In the genomic region with DNA sequence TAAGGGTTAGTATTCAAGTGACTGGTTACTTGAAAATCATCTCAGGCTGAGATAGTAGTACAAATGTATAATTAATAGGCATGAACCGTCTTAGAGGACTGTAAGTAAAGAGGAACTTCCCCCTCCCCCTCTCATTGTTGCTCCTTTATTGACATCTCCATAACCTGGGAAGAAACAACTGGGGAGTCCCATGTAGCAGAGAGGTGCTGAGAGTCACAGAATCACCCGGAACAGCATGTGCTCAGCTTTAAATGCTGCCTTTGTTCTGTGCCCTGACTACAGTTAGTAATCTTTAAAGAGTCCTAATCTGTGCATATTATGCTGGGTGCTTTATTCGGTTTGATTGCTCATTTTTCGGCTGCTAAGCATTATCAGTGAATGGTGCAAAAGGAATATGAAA, we compare ENCODE assay signal across 16 mouse cellular contexts.
DNase-seq lines count a peak whose midpoint lies in the region; ATAC-seq and TF ChIP-seq lines count a peak whose summit lies in the region.
"Had no signal": no experiment of that assay in that cellular context is flagged by ENCODE, and none has a peak within 500 bp of the region (broad histone marks: within the 10 kb centered on the region; RNA-seq: fewer than 3 reads in every experiment).

No protein-coding gene starts in this region.

- H3K27me3 ChIP-seq in forebrain, embryonic 14.5 days (replicated peaks; ENCODE audit: control insufficient read depth, insufficient read depth, low read length) = no peaks in the 10 kb centered on the region
- no peaks in the 10 kb centered on the region for H3K27me3 ChIP-seq in forebrain, embryonic 11.5 days (ENCODE audit: control insufficient read depth, insufficient read depth, low read length)
- no peaks in the 10 kb centered on the region for H3K27me3 ChIP-seq in neural tube, embryonic 15.5 days (replicated peaks)
- H3K27me3 ChIP-seq: embryonic facial prominence, embryonic 12.5 days; heart, embryonic 13.5 days; hindbrain, embryonic 12.5 days had no signal

- H3K4me3 ChIP-seq in forebrain, embryonic 14.5 days (ENCODE audit: low read depth, low read length) = no peak overlapping the region
- H3K4me3 ChIP-seq in forebrain, embryonic 11.5 days (ENCODE audit: low read depth, low read length) = no peak overlapping the region
- no peak overlapping the region for H3K4me3 ChIP-seq in layer of hippocampus, adult 2 months
- no peak overlapping the region for H3K4me3 ChIP-seq in neural tube, embryonic 15.5 days (replicated peaks)
- H3K4me3 ChIP-seq: embryonic facial prominence, embryonic 12.5 days; heart, embryonic 13.5 days; hindbrain, embryonic 12.5 days had no signal

- no peaks in the 10 kb centered on the region for H3K36me3 ChIP-seq in forebrain, embryonic 14.5 days (ENCODE audit: control insufficient read depth, insufficient read depth, low read length)
- H3K36me3 ChIP-seq in forebrain, embryonic 11.5 days (ENCODE audit: control insufficient read depth, insufficient read depth, low read length) = no peaks in the 10 kb centered on the region
- H3K36me3 ChIP-seq in neural tube, embryonic 15.5 days = no peaks in the 10 kb centered on the region
- H3K36me3 ChIP-seq: embryonic facial prominence, embryonic 12.5 days; heart, embryonic 13.5 days; hindbrain, embryonic 12.5 days had no signal

- 33% methylated on average over 4 of the region's 4 CpGs for WGBS in forebrain, embryonic 14.5 days
- 68% methylated on average over 4 of the region's 4 CpGs for WGBS in forebrain, embryonic 11.5 days
- WGBS in neural tube, embryonic 15.5 days = 58% methylated on average over 4 of the region's 4 CpGs

- H3K4me2 ChIP-seq in forebrain, embryonic 14.5 days (ENCODE audit: low read length) = no peak overlapping the region
- no peak overlapping the region for H3K4me2 ChIP-seq in forebrain, embryonic 11.5 days (ENCODE audit: low read depth, low read length, severe bottlenecking)
- H3K4me2 ChIP-seq in neural tube, embryonic 15.5 days = no peak overlapping the region
- H3K4me2 ChIP-seq: embryonic facial prominence, embryonic 12.5 days; heart, embryonic 13.5 days; hindbrain, embryonic 12.5 days had no signal

- no peak for ATAC-seq in forebrain, embryonic 14.5 days
- ATAC-seq in forebrain, embryonic 11.5 days (replicated peaks; ENCODE audit: low FRiP score) = no peak
- peak; percentile 31; the same call in 1 of the 2 replicates for ATAC-seq in neural tube, embryonic 15.5 days (ENCODE audit: low FRiP score)

- H3K27ac ChIP-seq in forebrain, embryonic 14.5 days (ENCODE audit: low read depth, low read length) = no peak overlapping the region
- no peak overlapping the region for H3K27ac ChIP-seq in forebrain, embryonic 11.5 days (ENCODE audit: low read depth, low read length)
- H3K27ac ChIP-seq in layer of hippocampus, adult 2 months = peak overlapping the region; percentile 58
- no peak overlapping the region for H3K27ac ChIP-seq in neural tube, embryonic 15.5 days (replicated peaks)
- H3K27ac ChIP-seq: embryonic facial prominence, embryonic 12.5 days; heart, embryonic 13.5 days; hindbrain, embryonic 12.5 days had no signal

- 0 out of 2 replicates have a peak overlapping the region, but pooled peaks have one; percentile 1 for H3K9ac ChIP-seq in forebrain, embryonic 14.5 days (ENCODE audit: low read length)
- no peak overlapping the region for H3K9ac ChIP-seq in forebrain, embryonic 11.5 days (ENCODE audit: low read length)
- no peak overlapping the region for H3K9ac ChIP-seq in neural tube, embryonic 15.5 days (replicated peaks)
- H3K9ac ChIP-seq: embryonic facial prominence, embryonic 12.5 days; heart, embryonic 13.5 days; hindbrain, embryonic 12.5 days had no signal

- TF ChIP-seq CTCF in layer of hippocampus, adult 2 months (conservative IDR thresholded peaks at IDR 0.05) = no peak

- no peak for DNase-seq in forebrain, embryonic 14.5 days (ENCODE audit: low spot score)
- DNase-seq in forebrain, embryonic 11.5 days (ENCODE audit: low spot score) = no peak
- no peak for DNase-seq in layer of hippocampus, adult 2 months (ENCODE audit: low spot score in 2 of 2)
- no peak for DNase-seq in layer of hippocampus, adult 9-10 months (ENCODE audit: low spot score)
- no peak for DNase-seq in neural tube, embryonic 10.5 days (ENCODE audit: extremely low spot score, low spot score)
- no peak for DNase-seq in natural killer cell, adult 2 months (ENCODE audit: low spot score in 2 of 2)
- DNase-seq: adrenal gland, postnatal 10 days; cerebellum, adult 11-12 months; cerebellum, adult 9-10 months; cerebellum, postnatal 25 days; gastrocnemius, postnatal 36 days; heart, postnatal 36 days had no signal

- H3K4me1 ChIP-seq in forebrain, embryonic 14.5 days (ENCODE audit: control insufficient read depth, insufficient read depth, low read length) = peaks cover 9% of the 10 kb centered on the region
- no peaks in the 10 kb centered on the region for H3K4me1 ChIP-seq in forebrain, embryonic 11.5 days (replicated peaks; ENCODE audit: control insufficient read depth, insufficient read depth, low read length)
- peaks cover 10% of the 10 kb centered on the region; the same call in 1 of the 2 replicates for H3K4me1 ChIP-seq in neural tube, embryonic 15.5 days
- H3K4me1 ChIP-seq: embryonic facial prominence, embryonic 12.5 days; heart, embryonic 13.5 days; hindbrain, embryonic 12.5 days had no signal

- no peaks in the 10 kb centered on the region for H3K9me3 ChIP-seq in forebrain, embryonic 14.5 days (replicated peaks; ENCODE audit: control insufficient read depth, low read length)
- H3K9me3 ChIP-seq in forebrain, embryonic 11.5 days (ENCODE audit: control insufficient read depth, low read length) = no peaks in the 10 kb centered on the region
- no peaks in the 10 kb centered on the region for H3K9me3 ChIP-seq in neural tube, embryonic 15.5 days (replicated peaks)
- H3K9me3 ChIP-seq: embryonic facial prominence, embryonic 12.5 days; heart, embryonic 13.5 days; hindbrain, embryonic 12.5 days had no signal
